9 mouse cellular contexts compared by ENCODE assay signal in genomic region chr6:98949286-98949685, GRCm38 (mm10).
DNase-seq lines count a peak whose midpoint lies in the region; ATAC-seq lines count a peak whose summit lies in the region.
"Had no signal": no experiment of that assay in that cellular context is flagged by ENCODE, and none has a peak within 500 bp of the region (broad histone marks: within the 10 kb centered on the region; RNA-seq: fewer than 3 reads in every experiment).

No protein-coding gene starts in this region.

- H3K4me3 ChIP-seq in midbrain, embryonic 12.5 days = no peak overlapping the region
- H3K4me3 ChIP-seq in midbrain, embryonic 11.5 days (ENCODE audit: low read depth, low read length) = no peak overlapping the region
- H3K4me3 ChIP-seq in kidney, embryonic 16.5 days (ENCODE audit: low read length) = no peak overlapping the region
- H3K4me3 ChIP-seq in stomach, embryonic 15.5 days (replicated peaks) = no peak overlapping the region
- H3K4me3 ChIP-seq: neural tube, embryonic 12.5 days had no signal

- no peak overlapping the region for H3K4me2 ChIP-seq in midbrain, embryonic 12.5 days (replicated peaks)
- H3K4me2 ChIP-seq in midbrain, embryonic 11.5 days = no peak overlapping the region
- no peak overlapping the region for H3K4me2 ChIP-seq in kidney, embryonic 16.5 days (replicated peaks; ENCODE audit: low read depth, low read length)
- peak overlapping the region; percentile 17; the same call in 1 of the 2 replicates for H3K4me2 ChIP-seq in stomach, embryonic 15.5 days
- H3K4me2 ChIP-seq: neural tube, embryonic 12.5 days had no signal

- 63% methylated on average over 7 of the region's 7 CpGs for WGBS in midbrain, embryonic 12.5 days
- WGBS in midbrain, embryonic 11.5 days = 65% methylated on average over 7 of the region's 7 CpGs
- 53% methylated on average over 7 of the region's 7 CpGs for WGBS in kidney, embryonic 16.5 days
- 26% methylated on average over 7 of the region's 7 CpGs for WGBS in stomach, embryonic 15.5 days

- H3K27ac ChIP-seq in midbrain, embryonic 12.5 days (replicated peaks) = 0 out of 2 replicates have a peak overlapping the region, but pooled peaks have one; percentile 56
- H3K27ac ChIP-seq in midbrain, embryonic 11.5 days (ENCODE audit: low read depth, low read length) = no peak overlapping the region; the same call in 1 of the 2 replicates
- H3K27ac ChIP-seq in kidney, embryonic 16.5 days (ENCODE audit: low read length) = peak overlapping the region; percentile 75
- peak overlapping the region; percentile 79 for H3K27ac ChIP-seq in stomach, embryonic 15.5 days
- H3K27ac ChIP-seq: neural tube, embryonic 12.5 days had no signal

- no peak for ATAC-seq in midbrain, embryonic 12.5 days (ENCODE audit: low FRiP score, low read depth)
- ATAC-seq in midbrain, embryonic 11.5 days (ENCODE audit: low FRiP score) = no peak
- no peak for ATAC-seq in kidney, embryonic 16.5 days (ENCODE audit: low FRiP score, low TSS enrichment)
- no peak for ATAC-seq in stomach, embryonic 15.5 days (ENCODE audit: insufficient read depth, low FRiP score, low read depth)

- H3K9ac ChIP-seq in midbrain, embryonic 12.5 days (replicated peaks) = no peak overlapping the region
- H3K9ac ChIP-seq in midbrain, embryonic 11.5 days (ENCODE audit: low read length) = no peak overlapping the region
- no peak overlapping the region for H3K9ac ChIP-seq in kidney, embryonic 16.5 days (replicated peaks; ENCODE audit: low read length)
- H3K9ac ChIP-seq in stomach, embryonic 15.5 days = no peak overlapping the region

- H3K27me3 ChIP-seq in midbrain, embryonic 12.5 days = no peaks in the 10 kb centered on the region
- H3K27me3 ChIP-seq in midbrain, embryonic 11.5 days (ENCODE audit: control insufficient read depth, insufficient read depth, low read length) = no peaks in the 10 kb centered on the region
- no peaks in the 10 kb centered on the region for H3K27me3 ChIP-seq in kidney, embryonic 16.5 days (ENCODE audit: insufficient read depth, low read length)
- no peaks in the 10 kb centered on the region for H3K27me3 ChIP-seq in stomach, embryonic 15.5 days (replicated peaks)
- H3K27me3 ChIP-seq: neural tube, embryonic 12.5 days had no signal

- H3K9me3 ChIP-seq in midbrain, embryonic 12.5 days = no peaks in the 10 kb centered on the region
- H3K9me3 ChIP-seq in midbrain, embryonic 11.5 days (ENCODE audit: control insufficient read depth, low read length) = no peaks in the 10 kb centered on the region
- no peaks in the 10 kb centered on the region for H3K9me3 ChIP-seq in kidney, embryonic 16.5 days (ENCODE audit: low read length)
- no peaks in the 10 kb centered on the region for H3K9me3 ChIP-seq in stomach, embryonic 15.5 days
- H3K9me3 ChIP-seq: neural tube, embryonic 12.5 days had no signal

- H3K4me1 ChIP-seq in midbrain, embryonic 12.5 days = peaks cover 34% of the 10 kb centered on the region
- H3K4me1 ChIP-seq in midbrain, embryonic 11.5 days (ENCODE audit: control insufficient read depth, insufficient read depth, low read length) = peaks cover 6% of the 10 kb centered on the region
- H3K4me1 ChIP-seq in kidney, embryonic 16.5 days (ENCODE audit: insufficient read depth, low read length) = peaks cover 44% of the 10 kb centered on the region
- peaks cover 34% of the 10 kb centered on the region for H3K4me1 ChIP-seq in stomach, embryonic 15.5 days

- peaks cover 10% of the 10 kb centered on the region; the same call in 1 of the 2 replicates for H3K36me3 ChIP-seq in midbrain, embryonic 12.5 days
- H3K36me3 ChIP-seq in midbrain, embryonic 11.5 days (ENCODE audit: control insufficient read depth, insufficient read depth, low read length) = no peaks in the 10 kb centered on the region; the same call in 1 of the 2 replicates
- 0 out of 2 replicates have a peak, but pooled peaks cover 4% of the 10 kb centered on the region for H3K36me3 ChIP-seq in kidney, embryonic 16.5 days (ENCODE audit: insufficient read depth, low read length)
- H3K36me3 ChIP-seq in stomach, embryonic 15.5 days = peaks cover 11% of the 10 kb centered on the region

- DNase-seq in adrenal gland, postnatal 10 days = peak; percentile 39
- DNase-seq in adrenal gland, adult 18-20 months (ENCODE audit: low spot score in 2 of 2) = no peak
- DNase-seq in midbrain, embryonic 11.5 days (ENCODE audit: low spot score, missing footprints) = no peak
- DNase-seq in ovary, postnatal 14 days (ENCODE audit: low spot score) = no peak
- no peak for DNase-seq in spleen, adult 12 weeks (ENCODE audit: low spot score)
